Mouse (Mus musculus) limb, embryonic 15.5 days (tissue): ENCODE results near the gene Ptf1a. TPM values are rescaled to one million over a fixed set of nuclear protein-coding genes. Genes with fewer than 3 reads are reported as not detected.

ENCODE experiments used
- ATAC-seq: fragments of 200-750 bp; cut with Nextera tagmentation; 2 replicates; pipeline ENCODE4 v1.8.0; 2017; ENCODE audit warnings: low read depth, moderate TSS enrichment; ENCODE audit not compliant: insufficient number of reproducible peaks, low FRiP score, low TSS enrichment
- H3K27ac ChIP-seq: fragments of 300-500 bp; sonication (generic); 2 replicates; pipeline ENCODE4 v1.5.1; 2015; ENCODE audit warnings: moderate library complexity, mild to moderate bottlenecking, inconsistent platforms
- H3K27me3 ChIP-seq: fragments of 300-500 bp; sonication (generic); 2 replicates; pipeline ENCODE4 v1.6.1; 2015; ENCODE audit warnings: inconsistent platforms
- H3K36me3 ChIP-seq: fragments of 300-500 bp; sonication (generic); 2 replicates; pipeline ENCODE4 v1.6.1; 2015; ENCODE audit warnings: inconsistent platforms
- H3K4me1 ChIP-seq: fragments of 300-500 bp; sonication (generic); 2 replicates; pipeline ENCODE4 v1.6.1; 2015; ENCODE audit warnings: inconsistent platforms
- H3K4me2 ChIP-seq: fragments of 300-500 bp; sonication (generic); 2 replicates; pipeline ENCODE4 v1.6.1; 2015; ENCODE audit warnings: mild to moderate bottlenecking, inconsistent platforms
- H3K4me3 ChIP-seq: fragments of 300-500 bp; sonication (generic); 2 replicates; pipeline ENCODE4 v1.5.1; 2015; ENCODE audit warnings: mild to moderate bottlenecking, inconsistent platforms
- H3K9ac ChIP-seq: fragments of 300-500 bp; sonication (generic); 2 replicates; pipeline ENCODE4 v1.6.1; 2015; ENCODE audit warnings: inconsistent platforms
- H3K9me3 ChIP-seq: fragments of 300-500 bp; sonication (generic); 2 replicates; pipeline ENCODE4 v1.6.1; 2016; ENCODE audit warnings: inconsistent platforms
- WGBS: fragments of 180-500 bp; shearing (Covaris S2); methylation state at CpG from one replicate; pipeline ENCODE4 v1.1.7; 2015; 5-methylcytosine and 5-hydroxymethylcytosine counted together
- polyA plus RNA-seq: library from polyadenylated mRNA; unstranded; fragments of >200 nt; fragmentation: Nextera tagmentation; extraction: Ambion mirVana; gene quantifications from 2 replicates; pipeline ENCODE4 v1.2.1, GENCODE M21; 2015

The Ptf1a gene
- not detected in 2 replicates for polyA plus RNA-seq

GRCm38 (mm10) chr2:19444931-19445831 is at the start of gene Ptf1a:
Gene Ptf1a (plus strand): TSS chr2:19445663.
- under 1% methylated on average over 51 of the region's 53 CpGs for WGBS
- H3K4me2 ChIP-seq: peak within 1 kb of the TSS; percentile 59
- no peak for ATAC-seq
- H3K4me1 ChIP-seq: peaks cover 23% of the 10 kb centered on the region
- H3K4me3 ChIP-seq: peak within 1 kb of the TSS; percentile 38
- H3K9me3 ChIP-seq: no peaks in the 10 kb centered on the region
- no peak within 1 kb of the TSS for H3K27ac ChIP-seq
- H3K27me3 ChIP-seq: peaks cover 94% of the 10 kb centered on the region
- no peaks in the 10 kb centered on the region for H3K36me3 ChIP-seq
- no peak within 1 kb of the TSS for H3K9ac ChIP-seq

GRCm38 (mm10) chr2:19405409-19405808 is 40.1 kb upstream of the Ptf1a start:
- Histone ChIP-seq H3K9ac (no peak overlapping the region), H3K4me3 (no peak overlapping the region), H3K4me2 (no peak overlapping the region), H3K27me3 (no peaks in the 10 kb centered on the region), H3K36me3 (no peaks in the 10 kb centered on the region), H3K4me1 (0 out of 2 replicates have a peak, but pooled peaks cover 4% of the 10 kb centered on the region), H3K27ac (no peak overlapping the region), H3K9me3 (no peaks in the 10 kb centered on the region)
- no peak for ATAC-seq
- WGBS: 70% methylated on average over 5 of the region's 5 CpGs

GRCm38 (mm10) chr2:19406531-19406930 is 38.9 kb upstream of the Ptf1a start:
- Histone ChIP-seq H3K9me3 (no peaks in the 10 kb centered on the region), H3K27ac (no peak overlapping the region), H3K27me3 (no peaks in the 10 kb centered on the region), H3K4me3 (no peak overlapping the region), H3K9ac (no peak overlapping the region), H3K4me2 (no peak overlapping the region), H3K36me3 (no peaks in the 10 kb centered on the region), H3K4me1 (0 out of 2 replicates have a peak, but pooled peaks cover 4% of the 10 kb centered on the region)
- ATAC-seq: no peak
- WGBS: 34% methylated on average over 3 of the region's 3 CpGs

GRCm38 (mm10) chr2:19414222-19414965 is 31.1 kb upstream of the Ptf1a start:
- H3K4me3 ChIP-seq: peak overlapping the region; percentile 23
- no peak overlapping the region for H3K27ac ChIP-seq
- no peaks in the 10 kb centered on the region for H3K9me3 ChIP-seq
- peak overlapping the region; percentile 41 for H3K4me2 ChIP-seq
- no peak for ATAC-seq
- H3K27me3 ChIP-seq: no peaks in the 10 kb centered on the region
- H3K36me3 ChIP-seq: no peaks in the 10 kb centered on the region
- 24% methylated on average over 19 of the region's 19 CpGs for WGBS
- peaks cover 3% of the 10 kb centered on the region; the same call in 1 of the 2 replicates for H3K4me1 ChIP-seq
- no peak overlapping the region for H3K9ac ChIP-seq

GRCm38 (mm10) chr2:19415063-19415521 is 30.4 kb upstream of the Ptf1a start:
- Histone ChIP-seq H3K4me1 (peaks cover 3% of the 10 kb centered on the region; the same call in 1 of the 2 replicates), H3K9me3 (no peaks in the 10 kb centered on the region), H3K9ac (no peak overlapping the region), H3K36me3 (no peaks in the 10 kb centered on the region), H3K4me3 (peak overlapping the region; percentile 23), H3K27ac (no peak overlapping the region), H3K4me2 (peak overlapping the region; percentile 41), H3K27me3 (0 out of 2 replicates have a peak, but pooled peaks cover 2% of the 10 kb centered on the region)
- WGBS: 2% methylated on average over 6 of the region's 6 CpGs
- no peak for ATAC-seq

- Histone ChIP-seq H3K36me3 (no peaks in the 10 kb centered on the region), H3K4me1 (peaks cover 3% of the 10 kb centered on the region; the same call in 1 of the 2 replicates), H3K9ac (no peak overlapping the region), H3K27ac (no peak overlapping the region), H3K4me2 (no peak overlapping the region), H3K27me3 (0 out of 2 replicates have a peak, but pooled peaks cover 6% of the 10 kb centered on the region), H3K9me3 (no peaks in the 10 kb centered on the region), H3K4me3 (no peak overlapping the region)
- ATAC-seq: no peak
- 64% methylated on average over 6 of the region's 6 CpGs for WGBS
Observed at GRCm38 (mm10) chr2:19416066-19416465, 29.4 kb upstream of the Ptf1a start.

GRCm38 (mm10) chr2:19419686-19420345 is 25.6 kb upstream of the Ptf1a start:
- no peak overlapping the region for H3K27ac ChIP-seq
- peaks cover 1% of the 10 kb centered on the region; the same call in 1 of the 2 replicates for H3K4me1 ChIP-seq
- no peak overlapping the region for H3K4me3 ChIP-seq
- 57% methylated on average over 1 of the region's 1 CpGs for WGBS
- H3K9me3 ChIP-seq: no peaks in the 10 kb centered on the region
- peaks cover 30% of the 10 kb centered on the region for H3K27me3 ChIP-seq
- H3K36me3 ChIP-seq: no peaks in the 10 kb centered on the region
- H3K9ac ChIP-seq: no peak overlapping the region
- no peak overlapping the region for H3K4me2 ChIP-seq
- no peak for ATAC-seq

GRCm38 (mm10) chr2:19422226-19422625 is 23.2 kb upstream of the Ptf1a start:
- peaks cover 41% of the 10 kb centered on the region for H3K27me3 ChIP-seq
- no peak overlapping the region for H3K9ac ChIP-seq
- no peak overlapping the region for H3K27ac ChIP-seq
- no peak overlapping the region for H3K4me3 ChIP-seq
- no peak for ATAC-seq
- no peaks in the 10 kb centered on the region for H3K9me3 ChIP-seq
- H3K4me2 ChIP-seq: no peak overlapping the region
- no peaks in the 10 kb centered on the region for H3K36me3 ChIP-seq
- no peaks in the 10 kb centered on the region for H3K4me1 ChIP-seq

GRCm38 (mm10) chr2:19423086-19423485 is 22.4 kb upstream of the Ptf1a start:
- H3K9me3 ChIP-seq: no peaks in the 10 kb centered on the region
- no peak overlapping the region for H3K4me3 ChIP-seq
- H3K27ac ChIP-seq: no peak overlapping the region
- H3K4me2 ChIP-seq: no peak overlapping the region
- peaks cover 46% of the 10 kb centered on the region for H3K27me3 ChIP-seq
- no peaks in the 10 kb centered on the region for H3K4me1 ChIP-seq
- H3K9ac ChIP-seq: no peak overlapping the region
- ATAC-seq: no peak
- H3K36me3 ChIP-seq: no peaks in the 10 kb centered on the region
- WGBS: 83% methylated on average over 6 of the region's 6 CpGs

GRCm38 (mm10) chr2:19429031-19429430 is 16.4 kb upstream of the Ptf1a start:
- H3K36me3 ChIP-seq: no peaks in the 10 kb centered on the region
- WGBS: 1% methylated on average over 10 of the region's 10 CpGs
- no peak overlapping the region for H3K4me2 ChIP-seq
- H3K27me3 ChIP-seq: peaks cover 79% of the 10 kb centered on the region
- H3K9me3 ChIP-seq: no peaks in the 10 kb centered on the region
- H3K4me1 ChIP-seq: peaks cover 16% of the 10 kb centered on the region
- no peak overlapping the region for H3K9ac ChIP-seq
- no peak overlapping the region for H3K27ac ChIP-seq
- no peak for ATAC-seq
- no peak overlapping the region for H3K4me3 ChIP-seq
